Mouse (Mus musculus) kidney, adult 2 months (tissue): ENCODE measurements around the gene Zfp523.

Experiments used
- CTCF ChIP-seq: fragments of 200-500 bp; conservative IDR thresholded peaks from 2 replicates; pipeline ENCODE4 v1.5.1; 2011; ENCODE audit warnings: low read depth, mild to moderate bottlenecking, control low read depth, low read length, moderate library complexity, mixed read lengths; ENCODE audit not compliant: insufficient read depth, insufficient read length
- POLR2A ChIP-seq: fragments of 200-500 bp; IDR thresholded peaks from one replicate; pipeline ENCODE4 v1.6.1; 2011; ENCODE audit warnings: low read depth, low read length, control low read depth

- TF ChIP-seq POLR2A (no peak), CTCF (no peak)
Observed at GRCm38 (mm10) chr17:28244214-28244613, 67.3 kb downstream of the Zfp523 start.
